Comparison of ENCODE assay signal across 19 mouse cellular contexts in the genomic region with DNA sequence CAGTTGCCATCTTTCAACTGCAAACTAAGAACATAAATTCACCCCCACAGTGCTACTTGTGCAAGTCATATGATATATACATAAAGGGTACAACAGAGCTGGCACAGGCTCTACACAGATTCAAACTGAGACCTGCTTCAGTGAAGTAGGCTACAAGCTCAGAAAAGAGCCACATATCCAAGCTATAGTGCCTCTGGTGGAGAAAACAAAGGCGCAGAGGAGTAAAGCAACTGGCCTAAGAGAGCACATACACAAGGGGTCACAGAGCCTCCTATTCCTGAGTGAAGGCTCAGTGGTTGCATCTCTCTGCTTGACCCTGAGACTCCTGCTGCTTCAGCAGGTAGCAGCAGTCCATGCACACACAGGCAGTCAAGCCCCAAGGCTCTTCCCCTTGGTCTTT. TPM values are rescaled to one million over a fixed set of nuclear protein-coding genes. Genes with fewer than 3 reads are reported as not detected.
DNase-seq lines count a peak whose midpoint lies in the region; ATAC-seq and TF ChIP-seq lines count a peak whose summit lies in the region.
"Had no signal": no experiment of that assay in that cellular context is flagged by ENCODE, and none has a peak within 500 bp of the region (broad histone marks: within the 10 kb centered on the region; RNA-seq: fewer than 3 reads in every experiment).

No protein-coding gene starts in this region.

- H3K9ac ChIP-seq in stomach, postnatal 0 days (ENCODE audit: low read length): no peak overlapping the region
- H3K9ac ChIP-seq: limb, embryonic 12.5 days; lung, embryonic 15.5 days; neural tube, embryonic 13.5 days had no signal

- H3K4me3 ChIP-seq in gastrocnemius, adult 2 months: no peak overlapping the region
- H3K4me3 ChIP-seq in left cerebral cortex, adult 2 months: no peak overlapping the region
- no peak overlapping the region for H3K4me3 ChIP-seq in stomach, postnatal 0 days (ENCODE audit: low read depth, low read length)
- H3K4me3 ChIP-seq: erythroblast, embryonic 14.5 days; limb, embryonic 12.5 days; lung, embryonic 15.5 days had no signal

- no peak; the same call in 1 of the 2 replicates for TF ChIP-seq CTCF in gastrocnemius, adult 2 months (IDR thresholded peaks at IDR 0.05)
- TF ChIP-seq CTCF in left cerebral cortex, adult 2 months (IDR thresholded peaks at IDR 0.05): peak; percentile 17; the same call in 1 of the 2 replicates
- peak; percentile 56 for TF ChIP-seq CTCF in stomach, postnatal 0 days (IDR thresholded peaks at IDR 0.05; ENCODE audit: low read depth)

- H3K36me3 ChIP-seq in stomach, postnatal 0 days (ENCODE audit: control insufficient read depth, insufficient read depth, low read length): peaks cover 3% of the 10 kb centered on the region; the same call in 1 of the 2 replicates

- peaks cover 12% of the 10 kb centered on the region for H3K4me1 ChIP-seq in stomach, postnatal 0 days (replicated peaks; ENCODE audit: control insufficient read depth, insufficient read depth)

- 52% methylated on average over 1 of the region's 1 CpGs for WGBS in stomach, postnatal 0 days

- ATAC-seq in stomach, postnatal 0 days (ENCODE audit: low FRiP score, low TSS enrichment): no peak
- ATAC-seq: inflammation-experienced regulatory T-cells, adult 6 months; Patski had no signal

- TF ChIP-seq EP300 in stomach, postnatal 0 days (optimal IDR thresholded peaks at IDR 0.05): no peak

- H3K27ac ChIP-seq in gastrocnemius, adult 2 months: no peak overlapping the region; the same call in 1 of the 2 replicates
- H3K27ac ChIP-seq in left cerebral cortex, adult 2 months: no peak overlapping the region
- no peak overlapping the region for H3K27ac ChIP-seq in stomach, postnatal 0 days (replicated peaks)
- H3K27ac ChIP-seq: limb, embryonic 12.5 days; lung, embryonic 15.5 days; neural tube, embryonic 13.5 days had no signal

- no peaks in the 10 kb centered on the region for H3K9me3 ChIP-seq in stomach, postnatal 0 days (ENCODE audit: control insufficient read depth, low read length)
- H3K9me3 ChIP-seq: limb, embryonic 12.5 days; lung, embryonic 15.5 days; neural tube, embryonic 13.5 days had no signal

- peak; percentile 6 for DNase-seq in gastrocnemius, adult 2 months
- no peak for DNase-seq in gastrocnemius, postnatal 36 days
- no peak for DNase-seq in left cerebral cortex, adult 2 months (ENCODE audit: extremely low spot score in 1 of 2, low spot score in 2 of 2)
- no peak for DNase-seq in left cerebral cortex, postnatal 25 days (ENCODE audit: low spot score in 2 of 2)
- DNase-seq in thymus, postnatal 14 days: peak; percentile 21
- DNase-seq in thymus, postnatal 25 days: no peak
- DNase-seq in stomach, postnatal 0 days (ENCODE audit: low spot score): no peak
- DNase-seq in spleen, adult 18-20 months: no peak
- DNase-seq: cerebellum, adult 18-20 months; heart, postnatal 10 days; kidney, postnatal 14 days; layer of hippocampus, postnatal 36 days; right cerebral cortex, adult 18-20 months had no signal

- H3K4me2 ChIP-seq in stomach, postnatal 0 days (replicated peaks; ENCODE audit: low read depth): no peak overlapping the region
- H3K4me2 ChIP-seq: limb, embryonic 12.5 days; lung, embryonic 15.5 days had no signal

- intact Hi-C loops in gastrocnemius, adult 2 months (cut with DNase I): loop anchor here (5.0 kb wide), 2 partner anchors 51 to 101 kb away; no protein-coding TSS in a partner anchor
- intact Hi-C loops in gastrocnemius, postnatal 36 days (cut with DNase I): loop anchor here (5.0 kb wide), 1 partner anchor 101 kb away; no protein-coding TSS in a partner anchor
- intact Hi-C loops in left cerebral cortex, adult 2 months (cut with DNase I): loop anchor here (5.0 kb wide), 2 partner anchors 101 to 261 kb away; no protein-coding TSS in a partner anchor
- intact Hi-C loops in left cerebral cortex, postnatal 25 days (cut with DNase I): loop anchor here (5.0 kb wide), 2 partner anchors 51 to 101 kb away; no protein-coding TSS in a partner anchor

- H3K27me3 ChIP-seq in stomach, postnatal 0 days (ENCODE audit: control insufficient read depth, insufficient read depth, low read length): no peaks in the 10 kb centered on the region
- H3K27me3 ChIP-seq: Patski had no signal

RNA-seq across cellular contexts. Expression of gene Tada2b, which starts 3.0 kb away (rescaled TPM):
- 10 to 100 TPM; 14.3 to 15.8 TPM for total RNA-seq in gastrocnemius, adult 2 months (2021)
- 10 to 100 TPM; 11.6 to 13.0 TPM for total RNA-seq in gastrocnemius, postnatal 36 days (2021)
- 10 to 100 TPM; 30.2 to 31.9 TPM for total RNA-seq in left cerebral cortex, adult 2 months (2021)
- 10 to 100 TPM; 25.1 to 27.1 TPM for total RNA-seq in left cerebral cortex, postnatal 25 days (2021)
- polyA plus RNA-seq in stomach, postnatal 0 days (2015; fragmentation: Nextera tagmentation; extraction: Ambion mirVana): 1.5 and 1.8 TPM in 2 replicates

RNA-seq across cellular contexts. Expression of gene Ccdc96, which starts 3.3 kb away (rescaled TPM):
- under 1 TPM in 1 of 2 experiments, not detected in 1; 0.11 TPM for total RNA-seq in gastrocnemius, adult 2 months (2021)
- under 1 TPM; 0.10 to 0.15 TPM for total RNA-seq in gastrocnemius, postnatal 36 days (2021)
- total RNA-seq in left cerebral cortex, adult 2 months (2021): 1 to 10 TPM in 1 of 2 experiments, under 1 TPM in 1; 0.79 to 1.3 TPM
- 1 to 10 TPM; 1.0 to 1.2 TPM for total RNA-seq in left cerebral cortex, postnatal 25 days (2021)
- polyA plus RNA-seq in stomach, postnatal 0 days (2015; fragmentation: Nextera tagmentation; extraction: Ambion mirVana): 0.12 and 0.21 TPM in 2 replicates

RNA-seq across cellular contexts. Expression of gene Grpel1, which starts 16.3 kb away (rescaled TPM):
- 10 to 100 TPM; 30.6 to 39.1 TPM for total RNA-seq in gastrocnemius, adult 2 months (2021)
- total RNA-seq in gastrocnemius, postnatal 36 days (2021): 10 to 100 TPM; 30.9 to 34.7 TPM
- total RNA-seq in left cerebral cortex, adult 2 months (2021): 10 to 100 TPM; 21.0 to 22.4 TPM
- 10 to 100 TPM; 20.7 to 22.7 TPM for total RNA-seq in left cerebral cortex, postnatal 25 days (2021)
- 54.1 and 56.5 TPM in 2 replicates for polyA plus RNA-seq in stomach, postnatal 0 days (2015; fragmentation: Nextera tagmentation; extraction: Ambion mirVana)

Comparison
In these comparisons a context has a peak if more than half of its experiments do, and no peak if none do; other contexts are left out.
1. DNase-seq: peak in gastrocnemius, adult 2 months (single experiment) and thymus, postnatal 14 days (single experiment); none in gastrocnemius, postnatal 36 days (0 of 2), left cerebral cortex, adult 2 months (0 of 2), left cerebral cortex, postnatal 25 days (0 of 2), thymus, postnatal 25 days (single experiment), stomach, postnatal 0 days (single experiment) and spleen, adult 18-20 months (0 of 2).